Mouse (Mus musculus) brain, embryonic 14.5 days (tissue): Measurements from ENCODE around the gene Gpr132.

ENCODE experiments used
- CTCF ChIP-seq: fragments of 200-500 bp; IDR thresholded peaks from 2 replicates; pipeline ENCODE4 v1.5.1; 2012; ENCODE audit warnings: inconsistent platforms, mild to moderate bottlenecking, moderate library complexity, borderline replicate concordance; ENCODE audit not compliant: insufficient read depth, insufficient read length; ENCODE audit errors: extremely low read depth
- POLR2A ChIP-seq: fragments of 200-500 bp; IDR thresholded peaks from 2 replicates; pipeline ENCODE4 v1.6.1; 2012; ENCODE audit warnings: mild to moderate bottlenecking, inconsistent platforms, borderline replicate concordance; ENCODE audit not compliant: poor library complexity, insufficient read depth, insufficient read length, severe bottlenecking; ENCODE audit errors: extremely low read depth

DNA sequence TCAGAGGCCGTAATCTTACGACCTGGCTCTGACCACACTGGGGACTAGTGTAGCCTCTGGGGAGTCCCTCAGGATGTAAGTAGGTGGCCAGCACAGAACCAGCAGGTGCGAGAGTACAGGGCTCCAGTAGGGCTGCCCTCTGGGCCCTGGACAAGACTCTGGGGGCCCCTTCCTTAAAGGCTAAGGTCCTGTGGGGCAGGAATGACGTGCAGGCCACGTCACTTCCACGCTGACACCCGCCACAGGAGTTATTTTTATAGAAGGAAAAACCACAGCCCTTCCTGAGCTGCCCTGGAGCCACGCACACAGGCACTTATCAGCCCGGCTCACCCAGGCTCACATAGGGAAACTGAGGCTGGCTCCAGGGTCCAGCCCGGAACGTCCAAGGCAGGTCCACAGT lies 49.5 kb upstream of the Gpr132 start:
- TF ChIP-seq POLR2A (no peak), CTCF (no peak)
